13 mouse cellular contexts compared by ENCODE assay signal in the genomic region with DNA sequence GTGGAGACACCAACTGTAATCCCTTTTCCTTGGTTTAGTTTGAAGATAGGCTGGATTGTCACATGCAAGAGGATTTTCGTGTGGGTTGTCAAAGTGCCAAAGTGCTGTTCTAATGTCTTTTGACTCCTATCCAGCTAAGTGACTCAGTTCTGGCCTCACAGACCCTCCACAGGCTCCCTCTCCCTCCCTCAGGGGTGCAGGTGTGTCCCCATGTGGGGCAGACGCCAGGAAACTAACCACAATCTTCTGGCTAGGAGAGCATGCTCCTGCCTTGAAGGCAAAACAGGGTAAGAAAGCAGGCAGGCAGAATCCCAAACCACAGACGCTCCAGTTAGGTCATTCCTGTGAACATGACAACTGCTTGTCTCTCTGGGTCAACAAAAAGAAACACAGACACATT. TPM values are rescaled to one million over a fixed set of nuclear protein-coding genes. Genes with fewer than 3 reads are reported as not detected.
DNase-seq lines count a peak whose midpoint lies in the region; ATAC-seq and TF ChIP-seq lines count a peak whose summit lies in the region.
"Had no signal": no experiment of that assay in that cellular context is flagged by ENCODE, and none has a peak within 500 bp of the region (broad histone marks: within the 10 kb centered on the region; RNA-seq: fewer than 3 reads in every experiment).

No protein-coding gene starts in this region.

- TF ChIP-seq POLR2A in embryonic fibroblast, embryonic 13.5 days (IDR thresholded peaks at IDR 0.05; ENCODE audit: low read depth, low read length): no peak

- no peaks in the 10 kb centered on the region for H3K36me3 ChIP-seq in hindbrain, postnatal 0 days (ENCODE audit: insufficient read depth, low read length)
- H3K36me3 ChIP-seq: hindbrain, embryonic 15.5 days; limb, embryonic 12.5 days; stomach, embryonic 15.5 days had no signal

- ATAC-seq in hindbrain, postnatal 0 days: no peak

- no peak overlapping the region for H3K9ac ChIP-seq in hindbrain, postnatal 0 days (replicated peaks; ENCODE audit: low read length)
- H3K9ac ChIP-seq: hindbrain, embryonic 15.5 days; limb, embryonic 12.5 days; stomach, embryonic 15.5 days had no signal

- H3K27ac ChIP-seq in embryonic fibroblast, embryonic 13.5 days (ENCODE audit: insufficient read depth, low read length): peak overlapping the region; percentile 73
- H3K27ac ChIP-seq in hindbrain, postnatal 0 days: no peak overlapping the region
- H3K27ac ChIP-seq: hindbrain, embryonic 15.5 days; limb, embryonic 12.5 days; stomach, embryonic 15.5 days had no signal

- DNase-seq in testis, postnatal 14 days (ENCODE audit: low spot score): peak; percentile 20
- DNase-seq in testis, postnatal 10 days (ENCODE audit: low spot score): no peak
- DNase-seq in heart, postnatal 25 days (ENCODE audit: low spot score): peak; percentile 51
- no peak for DNase-seq in embryo, embryonic 9.5 days (ENCODE audit: extremely low spot score)
- DNase-seq in layer of hippocampus, adult 9-10 months (ENCODE audit: low spot score): no peak
- DNase-seq in hindbrain, postnatal 0 days (ENCODE audit: low spot score): no peak
- DNase-seq: embryo, embryonic 11 days; kidney, postnatal 36 days; lung, postnatal 36 days had no signal

- no peak overlapping the region for H3K4me2 ChIP-seq in hindbrain, postnatal 0 days (ENCODE audit: low read depth, low read length)
- H3K4me2 ChIP-seq: hindbrain, embryonic 15.5 days; limb, embryonic 12.5 days; stomach, embryonic 15.5 days had no signal

- TF ChIP-seq CTCF in embryonic fibroblast, embryonic 13.5 days (IDR thresholded peaks at IDR 0.05; ENCODE audit: borderline replicate concordance, insufficient read depth, low read length): no peak
- no peak for TF ChIP-seq CTCF in hindbrain, postnatal 0 days (IDR thresholded peaks at IDR 0.05; ENCODE audit: low read depth)

- no peaks in the 10 kb centered on the region for H3K9me3 ChIP-seq in hindbrain, postnatal 0 days (ENCODE audit: low read length)
- H3K9me3 ChIP-seq: hindbrain, embryonic 15.5 days; limb, embryonic 12.5 days; stomach, embryonic 15.5 days had no signal

- peaks cover 8% of the 10 kb centered on the region for H3K4me1 ChIP-seq in embryonic fibroblast, embryonic 13.5 days (ENCODE audit: control insufficient read depth, insufficient read depth, low read length)
- H3K4me1 ChIP-seq in hindbrain, postnatal 0 days (ENCODE audit: insufficient read depth, low read length): no peaks in the 10 kb centered on the region
- H3K4me1 ChIP-seq: hindbrain, embryonic 15.5 days; limb, embryonic 12.5 days had no signal

- 40% methylated on average over 3 of the region's 3 CpGs for WGBS in hindbrain, postnatal 0 days

- H3K4me3 ChIP-seq in embryonic fibroblast, embryonic 13.5 days (ENCODE audit: insufficient read depth, low read length): no peak overlapping the region
- no peak overlapping the region for H3K4me3 ChIP-seq in hindbrain, postnatal 0 days (ENCODE audit: low read length)
- H3K4me3 ChIP-seq: hindbrain, embryonic 15.5 days; limb, embryonic 12.5 days; stomach, embryonic 15.5 days had no signal

- intact Hi-C loops in heart, postnatal 25 days (cut with DNase I): no loop called here

- no peaks in the 10 kb centered on the region for H3K27me3 ChIP-seq in hindbrain, postnatal 0 days (ENCODE audit: insufficient read depth, low read length)
- H3K27me3 ChIP-seq: hindbrain, embryonic 15.5 days; limb, embryonic 12.5 days; stomach, embryonic 15.5 days had no signal

RNA-seq across cellular contexts. Expression of gene Mrpl33, which starts 9.4 kb away (rescaled TPM):
- polyA plus RNA-seq in embryonic fibroblast, embryonic 13.5 days (2011; ENCODE audit: insufficient read length, low read depth, missing spikeins): 165 and 191 TPM in 2 replicates
- total RNA-seq in heart, postnatal 25 days (2021): 100 to 1,000 TPM; 312 to 319 TPM
- total RNA-seq in hindbrain, postnatal 0 days (2014; rRNA removed): 76.8 and 82.5 TPM in 2 replicates
- polyA plus RNA-seq in hindbrain, postnatal 0 days (2015; fragmentation: Nextera tagmentation; extraction: Ambion mirVana): 293 and 315 TPM in 2 replicates

Comparison
In these comparisons a context has a peak if more than half of its experiments do, and no peak if none do; other contexts are left out.
1. DNase-seq: peak in testis, postnatal 14 days (single experiment) and heart, postnatal 25 days (single experiment); none in testis, postnatal 10 days (single experiment), embryo, embryonic 9.5 days (single experiment), layer of hippocampus, adult 9-10 months (single experiment) and hindbrain, postnatal 0 days (single experiment).